Mouse (Mus musculus): ENCODE results near the gene Eif4enif1.

The Eif4enif1 gene

GRCm38 (mm10) chr11:3267133-3267532, 64.9 kb downstream of the Eif4enif1 start:
- no peak for DNase-seq (ENCODE audit: low spot score)

GRCm38 (mm10) chr11:3269241-3269640, 67.0 kb downstream of the Eif4enif1 start:
- no peak for DNase-seq (ENCODE audit: low spot score)

DNA sequence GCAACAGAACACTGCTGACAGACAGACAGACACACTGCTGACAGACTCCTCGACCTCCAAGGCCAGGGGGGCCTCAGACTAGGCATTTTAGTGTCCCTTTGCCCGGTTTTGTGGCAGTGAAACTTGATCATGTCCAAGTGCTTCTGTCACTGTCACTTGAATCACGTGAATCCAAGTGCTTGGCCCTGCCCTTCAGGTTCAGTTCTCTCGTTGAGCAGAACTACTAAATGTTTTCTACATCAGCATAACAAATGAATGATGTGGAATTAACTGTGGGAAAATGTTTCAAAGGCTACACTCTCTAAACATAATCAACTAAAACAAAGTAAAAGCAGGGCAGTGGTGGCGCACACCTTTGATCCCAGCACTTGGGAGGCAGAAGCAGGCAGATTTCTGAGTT, 76.2 kb downstream of the Eif4enif1 start:
- DNase-seq (ENCODE audit: low spot score): no peak

DNA sequence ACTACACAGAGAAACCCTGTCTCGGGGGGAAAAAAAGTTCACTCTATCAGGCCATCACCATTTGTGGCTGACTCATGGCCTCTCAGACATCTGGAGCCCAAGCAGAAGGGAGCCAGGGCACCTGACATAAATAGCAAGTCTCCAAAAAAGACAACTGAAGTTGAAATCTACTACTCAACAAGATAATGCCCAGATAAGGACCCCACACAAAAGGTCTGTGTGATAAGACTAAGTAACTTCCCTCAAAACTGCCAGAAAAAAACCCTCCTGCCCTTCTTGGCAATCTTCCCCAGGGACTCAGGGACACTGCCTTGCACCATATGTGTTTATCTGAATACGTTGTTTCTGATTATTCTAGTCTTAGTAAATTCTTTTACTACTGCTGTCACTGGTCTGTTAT, 77.5 kb downstream of the Eif4enif1 start:
- no peak for DNase-seq (ENCODE audit: low spot score)

- no peak for DNase-seq (ENCODE audit: low spot score)
Measured at GRCm38 (mm10) chr11:3282887-3283286, 80.7 kb downstream of the Eif4enif1 start.

DNA sequence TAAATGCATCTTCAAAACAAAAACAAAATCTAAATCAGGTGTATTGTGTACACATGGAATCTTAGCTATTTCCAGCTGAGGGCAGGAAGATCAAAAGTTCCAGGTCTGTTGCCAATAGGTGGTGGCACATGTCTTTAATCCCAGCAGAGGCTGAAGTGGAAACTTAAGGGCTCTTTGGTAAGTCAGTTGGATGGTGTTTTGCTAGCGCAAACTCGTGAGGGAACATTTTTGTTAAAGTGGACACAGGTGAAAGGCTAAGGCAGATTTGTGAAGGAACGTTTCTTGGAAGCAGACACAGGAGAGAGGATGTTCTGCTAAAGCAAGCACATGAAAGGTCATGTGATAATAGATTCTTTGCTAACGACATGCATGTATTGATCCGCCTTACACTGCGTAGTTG, 81.5 kb downstream of the Eif4enif1 start:
- no peak for DNase-seq (ENCODE audit: low spot score)

DNA sequence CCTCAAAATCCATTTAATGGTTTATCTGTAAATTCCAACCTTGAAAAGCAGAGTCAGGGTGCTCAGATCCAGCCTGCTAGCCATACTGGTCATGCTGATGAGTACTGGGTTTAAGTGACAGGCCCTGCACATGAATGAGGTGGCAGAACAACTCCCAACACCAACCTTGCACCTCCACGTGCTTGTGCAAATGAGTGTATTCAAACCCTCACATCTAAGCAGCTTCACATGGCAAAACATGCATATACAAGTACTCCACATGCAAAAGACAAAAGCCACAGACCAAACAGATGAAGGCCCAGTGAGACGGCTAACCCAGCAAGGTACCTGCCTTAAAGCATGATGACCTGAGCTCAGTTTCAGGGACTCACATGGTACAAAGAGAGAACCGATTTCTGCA, 83.7 kb downstream of the Eif4enif1 start:
- no peak for DNase-seq (ENCODE audit: low spot score)

DNA sequence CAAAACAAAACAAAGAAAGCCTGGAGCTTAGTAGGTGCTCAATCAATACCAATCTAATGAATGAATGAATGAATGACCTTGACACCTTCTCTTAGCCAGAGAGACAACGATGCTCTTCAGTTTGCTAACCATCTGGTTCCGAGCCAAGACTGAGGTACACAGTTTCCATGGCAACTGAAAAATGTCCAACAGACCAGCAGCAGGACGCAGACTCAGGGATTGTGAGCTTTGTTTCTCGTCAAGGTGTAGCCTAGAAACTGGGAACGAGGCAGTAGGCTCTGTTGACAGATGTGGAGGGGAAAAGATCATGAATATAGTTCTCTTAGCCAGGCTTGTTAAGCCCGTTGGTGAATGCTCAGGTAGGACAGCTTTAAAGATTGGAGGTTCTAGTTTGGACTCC, 84.9 kb downstream of the Eif4enif1 start:
- DNase-seq (ENCODE audit: low spot score): no peak

- no peak for DNase-seq (ENCODE audit: low spot score)
Measured at GRCm38 (mm10) chr11:3287921-3288320, 85.7 kb downstream of the Eif4enif1 start.

- peak; percentile 51 for DNase-seq (ENCODE audit: low spot score)
Measured at GRCm38 (mm10) chr11:3288521-3289301, 86.5 kb downstream of the Eif4enif1 start, which contains the start of gene Patz1. TSS of gene Patz1 (plus strand) at chr11:3288874.

- DNase-seq (ENCODE audit: low spot score): peak; percentile 83
Measured at GRCm38 (mm10) chr11:3289302-3289802, 87.2 kb downstream of the Eif4enif1 start.

DNA sequence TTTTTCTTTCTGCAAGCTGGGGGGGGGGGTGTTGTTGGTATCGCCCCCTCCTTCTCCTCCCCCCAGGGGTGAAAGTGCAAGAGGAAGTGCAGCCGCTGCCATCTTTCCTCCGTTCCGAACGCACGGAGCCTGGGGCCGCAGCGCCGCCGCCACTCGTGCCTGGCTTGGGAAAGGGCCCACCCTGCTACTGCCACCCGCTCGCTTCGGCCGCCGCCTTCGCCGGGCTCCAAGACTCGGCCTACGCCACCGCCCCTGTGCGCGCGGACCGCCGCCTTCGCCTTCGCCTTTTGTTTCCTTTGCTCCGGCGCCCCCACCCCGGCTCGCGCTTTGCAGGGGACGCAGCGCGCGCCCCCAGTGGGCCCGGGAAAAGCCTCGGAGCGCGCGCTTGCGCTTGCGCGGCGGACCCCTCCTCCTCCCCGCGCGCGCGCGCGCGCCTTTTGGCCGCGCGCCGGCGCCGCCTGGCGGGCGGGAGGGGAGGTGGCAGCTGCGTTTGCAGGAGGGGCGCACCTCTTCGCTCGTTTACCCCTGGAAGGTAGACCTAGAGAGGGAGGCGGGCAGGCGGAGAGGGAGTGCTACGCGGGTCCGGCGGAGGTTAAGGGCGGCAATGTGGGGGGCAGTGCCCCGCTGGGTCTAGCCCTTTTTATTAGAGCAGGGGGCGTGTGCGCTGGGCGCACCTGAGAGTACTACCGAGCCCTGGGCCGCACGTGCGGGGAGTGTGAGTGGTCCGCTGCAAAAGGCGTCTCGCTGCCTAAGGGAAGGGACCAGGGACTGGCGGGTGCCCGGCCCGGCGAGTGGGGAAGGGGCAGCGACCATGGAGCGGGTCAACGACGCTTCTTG, 87.8 kb downstream of the Eif4enif1 start:
- peak; percentile 86 for DNase-seq (ENCODE audit: low spot score)

GRCm38 (mm10) chr11:3290640-3291310, 88.6 kb downstream of the Eif4enif1 start:
- peak; percentile 54 for DNase-seq (ENCODE audit: low spot score)

DNA sequence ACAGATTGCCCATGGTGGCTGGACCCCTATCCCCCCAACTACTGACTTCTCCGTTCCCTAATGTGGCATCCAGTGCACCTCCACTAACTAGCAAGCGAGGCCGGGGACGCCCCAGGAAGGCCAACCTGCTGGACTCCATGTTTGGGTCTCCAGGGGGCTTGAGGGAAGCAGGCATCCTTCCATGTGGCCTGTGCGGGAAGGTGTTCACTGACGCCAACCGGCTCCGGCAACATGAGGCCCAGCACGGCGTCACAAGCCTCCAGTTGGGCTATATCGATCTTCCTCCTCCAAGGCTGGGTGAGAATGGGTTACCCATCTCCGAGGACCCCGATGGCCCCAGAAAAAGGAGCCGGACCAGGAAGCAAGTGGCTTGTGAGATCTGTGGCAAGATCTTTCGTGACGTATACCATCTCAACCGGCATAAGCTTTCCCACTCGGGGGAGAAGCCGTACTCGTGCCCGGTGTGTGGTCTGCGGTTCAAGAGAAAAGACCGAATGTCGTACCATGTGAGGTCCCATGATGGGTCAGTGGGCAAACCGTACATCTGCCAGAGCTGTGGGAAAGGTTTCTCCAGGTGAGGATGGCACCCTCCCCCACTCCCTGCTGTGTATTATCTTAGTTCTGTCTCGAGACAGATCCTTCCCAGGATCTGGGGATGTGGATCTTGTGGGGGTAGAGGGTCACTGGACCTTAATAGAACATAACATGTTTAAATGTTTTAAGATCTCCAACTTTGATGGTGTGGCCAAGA, 89.3 kb downstream of the Eif4enif1 start:
- DNase-seq (ENCODE audit: low spot score): no peak

GRCm38 (mm10) chr11:3292062-3292421, 89.8 kb downstream of the Eif4enif1 start:
- DNase-seq (ENCODE audit: low spot score): peak; percentile 68

GRCm38 (mm10) chr11:3292711-3293249, 90.6 kb downstream of the Eif4enif1 start:
- DNase-seq (ENCODE audit: low spot score): no peak

DNA sequence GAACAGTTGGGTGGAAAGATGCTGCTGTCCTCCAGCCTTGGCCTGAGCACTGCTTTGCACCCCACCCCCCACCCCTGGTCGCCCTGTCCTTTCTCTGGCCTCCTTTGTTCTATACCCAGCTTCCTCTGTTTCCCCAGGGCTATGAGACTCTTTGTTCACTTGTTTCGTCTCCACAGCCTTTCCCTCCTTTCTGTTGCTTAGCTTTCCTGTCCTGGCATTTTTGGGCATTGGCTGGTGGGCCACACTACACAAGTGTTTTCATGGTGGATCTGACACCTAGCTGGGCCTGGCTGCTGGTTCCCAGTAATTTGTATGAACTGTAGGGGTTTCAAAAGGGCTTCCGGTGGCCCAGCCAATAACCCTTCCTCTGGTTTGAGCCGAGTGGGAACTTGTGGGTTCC, 91.2 kb downstream of the Eif4enif1 start:
- DNase-seq (ENCODE audit: low spot score): no peak

Measured in ovary, postnatal 36 days (tissue).